Mouse (Mus musculus) forebrain, postnatal 0 days (tissue): ENCODE measurements around the gene Inpp5f. TPM values are rescaled to one million over a fixed set of nuclear protein-coding genes. Genes with fewer than 3 reads are reported as not detected.

Experiments
- ATAC-seq: fragments of 200-750 bp; cut with Nextera tagmentation; 2 replicates; pipeline ENCODE4 v1.8.0; 2017; ENCODE audit warnings: mild to moderate bottlenecking, moderate library complexity
- DNase-seq: peaks from one replicate; pipeline ENCODE4 v3.0.0-alpha.2; 2015
- H3K27ac ChIP-seq: fragments of 300-500 bp; sonication (generic); 2 replicates; pipeline ENCODE4 v1.5.1; 2014; ENCODE audit warnings: low read depth, mild to moderate bottlenecking, antibody characterized with exemption, low read length, moderate library complexity, mixed read lengths
- H3K27me3 ChIP-seq: fragments of 300-500 bp; sonication (generic); 2 replicates; pipeline ENCODE4 v1.6.1; 2014; ENCODE audit warnings: mild to moderate bottlenecking, low read length, mixed read lengths; ENCODE audit not compliant: insufficient read depth
- H3K36me3 ChIP-seq: fragments of 300-500 bp; sonication (generic); 2 replicates; pipeline ENCODE4 v1.6.1; 2014; ENCODE audit warnings: mild to moderate bottlenecking, moderate library complexity; ENCODE audit not compliant: insufficient read depth
- H3K4me1 ChIP-seq: fragments of 300-500 bp; sonication (generic); 2 replicates; pipeline ENCODE4 v1.6.1; 2014; ENCODE audit warnings: antibody characterized with exemption; ENCODE audit not compliant: insufficient read depth
- H3K4me2 ChIP-seq: fragments of 300-500 bp; sonication (generic); 2 replicates; pipeline ENCODE4 v1.6.1; 2014; ENCODE audit warnings: low read depth, mild to moderate bottlenecking, moderate library complexity
- H3K4me3 ChIP-seq: fragments of 300-500 bp; sonication (generic); 2 replicates; pipeline ENCODE4 v1.5.1; 2014; ENCODE audit warnings: low read depth, low read length, mixed read lengths
- H3K9ac ChIP-seq: fragments of 300-500 bp; sonication (generic); 2 replicates; pipeline ENCODE4 v1.6.1; 2014; ENCODE audit warnings: mild to moderate bottlenecking
- H3K9me3 ChIP-seq: fragments of 300-500 bp; sonication (generic); 2 replicates; pipeline ENCODE4 v1.6.1; 2016; ENCODE audit warnings: low read length
- CTCF ChIP-seq: sonication (generic); IDR thresholded peaks from 2 replicates; pipeline ENCODE4 v1.5.1; 2016; ENCODE audit warnings: antibody characterized with exemption, control low read depth, low read depth
- WGBS: fragments of 180-500 bp; shearing (Covaris S2); extraction: QIAGEN DNeasy Blood & Tissue Kit; methylation state at CpG from one replicate; pipeline ENCODE4 v1.1.7; 2014; 5-methylcytosine and 5-hydroxymethylcytosine counted together
- polyA plus RNA-seq: library from polyadenylated mRNA; unstranded; fragments of >200 nt; fragmentation: Nextera tagmentation; extraction: Ambion mirVana; gene quantifications from 2 replicates; pipeline ENCODE4 v1.2.1, GENCODE M21; 2015
- total RNA-seq: library from RNA; depleted of rRNA; stranded (reverse); fragments of >200 nt; gene quantifications from 2 replicates; pipeline ENCODE4 v1.2.3, GENCODE M21; 2014

Inpp5f gene
- total and polyA plus RNA-seq, 2 experiments from 2014 or later: 361 to 420 TPM

GRCm38 (mm10) chr7:128731585-128731984 is 120.5 kb downstream of the Inpp5f start:
- TF ChIP-seq CTCF: no peak
- DNase-seq (peak; percentile 22), ATAC-seq (peak; percentile 51; the same call in 1 of the 2 replicates)
- Histone ChIP-seq H3K4me1 (0 out of 2 replicates have a peak, but pooled peaks cover 15% of the 10 kb centered on the region), H3K36me3 (no peaks in the 10 kb centered on the region), H3K27me3 (no peaks in the 10 kb centered on the region), H3K4me2 (no peak overlapping the region), H3K9me3 (no peaks in the 10 kb centered on the region), H3K4me3 (no peak overlapping the region), H3K9ac (no peak overlapping the region), H3K27ac (0 out of 2 replicates have a peak overlapping the region, but pooled peaks have one; percentile 37)
- 51% methylated on average over 2 of the region's 2 CpGs for WGBS

GRCm38 (mm10) chr7:128738041-128738440 is 126.9 kb downstream of the Inpp5f start:
- ATAC-seq (no peak), DNase-seq (no peak)
- Histone ChIP-seq H3K9me3 (no peaks in the 10 kb centered on the region), H3K27ac (no peak overlapping the region), H3K9ac (no peak overlapping the region), H3K36me3 (no peaks in the 10 kb centered on the region), H3K4me2 (peak overlapping the region; percentile 72), H3K27me3 (no peaks in the 10 kb centered on the region), H3K4me3 (no peak overlapping the region), H3K4me1 (peaks cover 15% of the 10 kb centered on the region; the same call in 1 of the 2 replicates)
- TF ChIP-seq CTCF: no peak
- 81% methylated on average over 5 of the region's 5 CpGs for WGBS

- Histone ChIP-seq H3K4me1 (peaks cover 15% of the 10 kb centered on the region), H3K27me3 (no peaks in the 10 kb centered on the region), H3K9me3 (no peaks in the 10 kb centered on the region), H3K27ac (no peak overlapping the region), H3K4me3 (peak overlapping the region; percentile 99), H3K9ac (peak overlapping the region; percentile 87), H3K4me2 (peak overlapping the region; percentile 72), H3K36me3 (no peaks in the 10 kb centered on the region)
- WGBS: 2% methylated on average over 15 of the region's 15 CpGs
- DNase-seq: peak; percentile 11
- no peak for ATAC-seq
- TF ChIP-seq CTCF: no peak
These were observed 128.0 kb downstream of the Inpp5f start for GRCm38 (mm10) chr7:128739116-128739461.

DNA sequence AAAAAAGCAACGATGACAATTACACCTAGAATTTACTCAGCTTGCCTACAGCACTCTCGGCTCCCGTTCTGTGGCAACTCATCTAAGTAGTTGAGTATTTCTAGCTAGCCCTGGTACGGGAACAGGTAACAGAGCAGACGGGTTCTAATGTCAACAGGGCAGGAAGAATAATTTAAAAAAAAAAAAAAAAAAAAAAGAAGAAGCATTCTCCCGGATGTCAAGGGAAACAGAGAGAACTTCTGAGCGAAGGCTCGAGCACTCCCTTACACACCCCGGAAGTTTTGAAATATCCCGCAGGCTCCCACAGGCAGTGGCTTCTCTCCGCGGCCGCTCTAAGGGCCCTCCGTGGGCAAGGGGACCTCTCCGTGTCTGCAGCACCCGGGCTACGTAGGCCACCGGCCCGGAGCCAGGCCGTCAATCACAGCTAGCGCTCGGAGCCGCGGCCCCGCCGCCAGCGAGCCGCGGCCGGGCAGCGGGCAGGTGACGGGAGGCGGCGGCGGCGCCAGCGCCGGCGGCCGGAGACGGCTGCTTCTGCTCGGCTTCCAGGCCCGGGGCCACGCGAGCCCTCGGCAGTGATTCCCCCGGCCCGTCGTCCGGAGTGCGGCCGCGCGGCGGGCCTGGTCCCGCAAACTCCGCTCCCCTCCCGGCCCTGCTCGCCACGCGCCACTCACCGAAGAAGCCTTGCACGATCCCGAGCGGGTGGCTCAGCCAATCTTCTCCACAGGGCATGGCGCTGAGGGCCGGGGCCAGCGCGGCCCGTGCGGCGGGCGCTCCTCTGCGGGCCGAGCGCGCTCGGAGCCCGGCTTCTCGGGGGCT is 128.5 kb downstream of the Inpp5f start:
- ATAC-seq (peak; percentile 36), DNase-seq (peak; percentile 31)
- no peak for TF ChIP-seq CTCF
- WGBS: 1% methylated on average over 78 of the region's 80 CpGs
- H3K4me3 ChIP-seq: peak overlapping the region; percentile 99
- peak overlapping the region; percentile 90 for H3K27ac ChIP-seq
- peaks cover 19% of the 10 kb centered on the region for H3K4me1 ChIP-seq
- no peaks in the 10 kb centered on the region for H3K27me3 ChIP-seq
- H3K9me3 ChIP-seq: no peaks in the 10 kb centered on the region
- peak overlapping the region; percentile 72 for H3K4me2 ChIP-seq
- peak overlapping the region; percentile 87 for H3K9ac ChIP-seq
- H3K36me3 ChIP-seq: no peaks in the 10 kb centered on the region

DNA sequence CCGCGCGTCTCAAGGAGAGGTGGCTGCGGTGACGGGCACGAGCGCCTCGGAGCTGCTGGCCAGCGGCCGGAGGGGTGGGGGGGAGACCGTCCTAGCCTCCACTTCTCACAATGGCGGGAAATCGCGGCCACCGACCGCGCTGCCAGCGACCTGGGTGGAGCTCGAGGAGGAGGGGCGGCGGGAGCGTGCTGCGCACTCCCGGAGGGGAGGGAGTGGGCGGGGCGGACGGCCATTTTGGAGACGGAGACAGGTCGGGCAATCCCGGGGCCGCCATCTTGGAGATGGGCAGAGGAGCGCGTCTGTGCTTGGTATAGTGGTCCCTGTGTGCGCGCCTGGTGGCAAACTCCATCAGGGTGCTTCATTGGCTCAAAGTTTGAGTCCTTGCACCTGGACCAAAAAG is 129.2 kb downstream of the Inpp5f start, which contains the start of gene Mcmbp:
TSS of gene Mcmbp (minus strand) at position 162 of the 400 bp plus-strand sequence.
- WGBS: 3% methylated on average over 35 of the region's 35 CpGs
- no peaks in the 10 kb centered on the region for H3K9me3 ChIP-seq
- H3K27me3 ChIP-seq: no peaks in the 10 kb centered on the region
- DNase-seq: peak; percentile 96
- peak within 1 kb of the TSS; percentile 99 for H3K4me3 ChIP-seq
- H3K4me1 ChIP-seq: peaks cover 19% of the 10 kb centered on the region
- peak within 1 kb of the TSS; percentile 90 for H3K27ac ChIP-seq
- peak; percentile 28 for TF ChIP-seq CTCF
- H3K4me2 ChIP-seq: peak within 1 kb of the TSS; percentile 72
- peak within 1 kb of the TSS; percentile 87 for H3K9ac ChIP-seq
- ATAC-seq: peak; percentile 90
- no peaks in the 10 kb centered on the region for H3K36me3 ChIP-seq

- no peak for ATAC-seq
- Histone ChIP-seq H3K27ac (no peak overlapping the region), H3K9ac (peak overlapping the region; percentile 46; the same call in 1 of the 2 replicates)
These were observed 132.8 kb downstream of the Inpp5f start for GRCm38 (mm10) chr7:128743898-128744297.

More at GRCm38 (mm10) chr7:128743898-128744297, 132.8 kb downstream of the Inpp5f start:
- H3K27me3 ChIP-seq: no peaks in the 10 kb centered on the region
- peak overlapping the region; percentile 46 for H3K4me2 ChIP-seq
- no peaks in the 10 kb centered on the region for H3K36me3 ChIP-seq
- TF ChIP-seq CTCF: no peak
- no peak overlapping the region for H3K4me3 ChIP-seq
- H3K4me1 ChIP-seq: peaks cover 13% of the 10 kb centered on the region
- DNase-seq: no peak
- 63% methylated on average over 2 of the region's 2 CpGs for WGBS
- no peaks in the 10 kb centered on the region for H3K9me3 ChIP-seq
